Mouse (Mus musculus): ENCODE results near the gene Rab14. TPM values are rescaled to one million over a fixed set of nuclear protein-coding genes. Genes with fewer than 3 reads are reported as not detected.

Rab14 gene
- polyA plus RNA-seq (2012; fragmentation: generic; extraction: Trizol), result 102 TPM

DNA sequence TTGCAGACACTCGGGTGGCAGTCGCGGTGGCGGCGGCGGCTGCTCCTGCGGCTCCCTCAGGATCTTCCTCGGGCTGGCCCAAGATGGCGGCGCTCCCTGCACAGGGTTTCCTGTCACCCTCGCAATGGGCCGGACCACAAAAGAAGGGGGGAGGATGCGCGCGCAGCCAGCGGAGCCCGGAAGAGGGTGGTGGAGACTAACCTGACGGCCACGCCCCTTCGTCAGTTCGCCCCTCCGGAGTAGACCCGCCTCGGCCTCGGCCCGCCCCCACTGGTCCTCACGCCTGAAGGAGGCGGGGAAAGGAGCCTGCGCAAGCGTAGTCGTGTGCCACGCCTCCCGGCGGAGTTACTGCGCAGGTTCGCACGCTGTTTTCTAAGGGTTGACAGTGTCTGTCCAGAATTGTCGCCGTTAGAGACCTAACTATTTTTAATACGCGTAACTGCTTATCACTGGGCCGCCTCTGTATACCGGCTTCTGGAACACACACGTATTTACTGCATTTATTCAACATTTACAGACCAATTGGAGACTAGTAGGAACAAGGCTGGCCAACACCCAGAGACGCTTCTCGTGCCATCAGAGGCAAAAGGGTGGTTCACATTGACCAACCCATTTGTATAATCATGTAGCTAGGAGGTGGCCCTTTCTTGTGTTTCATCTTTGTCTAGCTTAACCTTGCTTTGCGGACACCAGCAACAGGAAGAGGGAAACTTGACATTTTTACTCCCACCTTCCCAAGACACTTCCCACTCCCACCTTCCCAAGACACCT, at the start of gene Rab14:
Gene Rab14, minus strand, starts transcription at position 223 of the 771 bp plus-strand sequence.
- Histone ChIP-seq H3K4me3 (peak within 1 kb of the TSS; percentile 45), H3K27me3 (ENCODE audit: control insufficient read depth, insufficient read depth, insufficient read length) (no peaks in the 10 kb centered on the region), H3ac (ENCODE audit: control insufficient read depth, insufficient read length) (peak within 1 kb of the TSS; percentile 89), H3K4me2 (ENCODE audit: low read depth) (peak within 1 kb of the TSS; percentile 98), H3K36me3 (ENCODE audit: control insufficient read depth, insufficient read depth) (no peaks in the 10 kb centered on the region), H3K79me2 (ENCODE audit: control insufficient read depth, insufficient read depth) (peaks cover 45% of the 10 kb centered on the region)
- TF ChIP-seq POLR2A (IDR thresholded peaks at IDR 0.05; ENCODE audit: insufficient read length, low read depth) (peak; percentile 66), MYOG (IDR thresholded peaks at IDR 0.05; ENCODE audit: control insufficient read depth in 1 of 3, insufficient read depth in 1 of 3, insufficient read length in 2 of 3, low read depth in 2 of 3) (no peak), TCF3 (IDR thresholded peaks at IDR 0.05; ENCODE audit: insufficient read length, low read depth) (no peak), POLR2AphosphoS2 (IDR thresholded peaks at IDR 0.05; ENCODE audit: insufficient read length, low read depth) (peak; percentile 78), E2F4 (IDR thresholded peaks at IDR 0.05; ENCODE audit: insufficient read depth) (peak; percentile 1), TCF12 (IDR thresholded peaks at IDR 0.05; ENCODE audit: insufficient read depth, poor library complexity, severe bottlenecking) (no peak), SRF (IDR thresholded peaks at IDR 0.05; ENCODE audit: control insufficient read depth, insufficient read length, low read depth) (peak; percentile 58)

GRCm38 (mm10) chr2:35247763-35248162, 46.8 kb upstream of the Rab14 start:
- TF ChIP-seq TCF12 (IDR thresholded peaks at IDR 0.05; ENCODE audit: insufficient read depth, poor library complexity, severe bottlenecking) (no peak), TCF3 (IDR thresholded peaks at IDR 0.05; ENCODE audit: insufficient read length, low read depth) (no peak), REST (IDR thresholded peaks at IDR 0.05; ENCODE audit: insufficient read depth, insufficient read length) (no peak), E2F4 (IDR thresholded peaks at IDR 0.05; ENCODE audit: insufficient read depth) (no peak), POLR2AphosphoS2 (IDR thresholded peaks at IDR 0.05; ENCODE audit: insufficient read length, low read depth) (no peak), MYOD1 (IDR thresholded peaks at IDR 0.05; ENCODE audit: control insufficient read depth in 1 of 3, insufficient read length in 2 of 3, low read depth in 2 of 3) (no peak), MYOG (IDR thresholded peaks at IDR 0.05; ENCODE audit: control insufficient read depth in 1 of 3, insufficient read depth in 1 of 3, insufficient read length in 2 of 3, low read depth in 2 of 3) (no peak), SRF (IDR thresholded peaks at IDR 0.05; ENCODE audit: control insufficient read depth, insufficient read length, low read depth) (no peak)
- Histone ChIP-seq H3ac (ENCODE audit: control insufficient read depth, insufficient read length) (no peak overlapping the region), H3K36me3 (ENCODE audit: control insufficient read depth, insufficient read depth) (no peaks in the 10 kb centered on the region), H3K4me3 (no peak overlapping the region), H3K79me2 (ENCODE audit: control insufficient read depth, insufficient read depth) (no peaks in the 10 kb centered on the region), H3K27me3 (ENCODE audit: control insufficient read depth, insufficient read depth, insufficient read length) (no peaks in the 10 kb centered on the region), H3K4me2 (ENCODE audit: low read depth) (peak overlapping the region; percentile 20)

DNA sequence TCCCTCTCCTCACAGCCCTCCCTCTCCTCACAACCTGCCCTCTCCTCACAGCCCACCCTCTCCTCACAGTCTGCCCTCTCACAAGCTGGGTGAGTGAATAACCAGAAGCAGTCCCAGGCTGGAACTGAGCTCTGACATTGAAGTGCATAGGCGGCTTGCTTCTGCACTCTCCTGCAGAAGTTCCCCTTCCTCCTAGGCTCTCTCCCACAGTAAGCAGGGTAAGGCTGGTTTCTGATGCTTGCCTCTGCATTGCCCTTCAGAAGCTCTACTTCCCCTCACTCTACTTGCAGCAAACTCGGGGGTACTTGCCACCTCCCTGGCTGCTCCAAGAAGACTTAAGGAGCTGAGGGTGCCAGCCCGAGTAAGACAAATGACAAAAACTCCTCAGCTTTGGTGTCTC, 43.3 kb upstream of the Rab14 start:
- Histone ChIP-seq H3K79me2 (ENCODE audit: control insufficient read depth, insufficient read depth) (no peaks in the 10 kb centered on the region), H3K27me3 (ENCODE audit: control insufficient read depth, insufficient read depth, insufficient read length) (no peaks in the 10 kb centered on the region), H3ac (ENCODE audit: control insufficient read depth, insufficient read length) (no peak overlapping the region), H3K4me2 (ENCODE audit: low read depth) (no peak overlapping the region), H3K36me3 (ENCODE audit: control insufficient read depth, insufficient read depth) (no peaks in the 10 kb centered on the region), H3K4me3 (no peak overlapping the region)
- TF ChIP-seq MYOG (IDR thresholded peaks at IDR 0.05; ENCODE audit: control insufficient read depth in 1 of 3, insufficient read depth in 1 of 3, insufficient read length in 2 of 3, low read depth in 2 of 3) (no peak), CEBPB (IDR thresholded peaks at IDR 0.05; ENCODE audit: insufficient read depth, poor library complexity, severe bottlenecking) (no peak), TCF12 (IDR thresholded peaks at IDR 0.05; ENCODE audit: insufficient read depth, poor library complexity, severe bottlenecking) (no peak), REST (IDR thresholded peaks at IDR 0.05; ENCODE audit: insufficient read depth, insufficient read length) (no peak), E2F4 (IDR thresholded peaks at IDR 0.05; ENCODE audit: insufficient read depth) (no peak), TCF3 (IDR thresholded peaks at IDR 0.05; ENCODE audit: insufficient read length, low read depth) (no peak), MAX (IDR thresholded peaks at IDR 0.05; ENCODE audit: low read depth) (no peak), SRF (IDR thresholded peaks at IDR 0.05; ENCODE audit: control insufficient read depth, insufficient read length, low read depth) (no peak)

DNA sequence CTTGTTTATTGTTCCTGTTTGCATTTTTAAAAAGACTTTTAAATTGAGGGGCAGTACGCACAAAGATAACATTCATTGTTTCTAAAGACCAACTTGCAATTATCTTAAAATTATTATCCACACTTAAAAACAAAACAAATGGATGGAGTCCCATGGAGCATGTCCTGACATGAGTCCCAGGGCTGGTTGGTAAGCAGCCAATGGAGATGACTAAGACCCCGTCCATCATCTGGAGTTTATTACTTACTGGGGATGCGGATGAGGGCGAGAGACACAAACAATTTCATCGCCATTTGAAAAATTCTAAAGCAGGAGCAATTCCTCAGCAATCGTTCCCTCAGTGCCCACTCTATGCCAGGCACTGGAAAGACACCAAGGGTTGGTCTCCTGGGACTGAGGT, 34.1 kb upstream of the Rab14 start:
- H3K27me3 ChIP-seq (ENCODE audit: control insufficient read depth, insufficient read depth, insufficient read length), result no peaks in the 10 kb centered on the region
- no peak overlapping the region for H3ac ChIP-seq (ENCODE audit: control insufficient read depth, insufficient read length)
- no peaks in the 10 kb centered on the region for H3K79me2 ChIP-seq (ENCODE audit: control insufficient read depth, insufficient read depth)
- H3K4me2 ChIP-seq (ENCODE audit: low read depth), result no peak overlapping the region
- H3K36me3 ChIP-seq (ENCODE audit: control insufficient read depth, insufficient read depth), result no peaks in the 10 kb centered on the region
- no peak overlapping the region for H3K4me3 ChIP-seq
- TF ChIP-seq POLR2AphosphoS2 (IDR thresholded peaks at IDR 0.05; ENCODE audit: insufficient read length, low read depth) (no peak), MYOG (IDR thresholded peaks at IDR 0.05; ENCODE audit: control insufficient read depth in 1 of 3, insufficient read depth in 1 of 3, insufficient read length in 2 of 3, low read depth in 2 of 3) (no peak), E2F4 (IDR thresholded peaks at IDR 0.05; ENCODE audit: insufficient read depth) (no peak), CEBPB (IDR thresholded peaks at IDR 0.05; ENCODE audit: insufficient read depth, poor library complexity, severe bottlenecking) (0 out of 2 replicates have a peak, but pooled peaks have one; percentile 6), SRF (IDR thresholded peaks at IDR 0.05; ENCODE audit: control insufficient read depth, insufficient read length, low read depth) (no peak), USF1 (IDR thresholded peaks at IDR 0.05; ENCODE audit: low read depth) (no peak), TCF3 (IDR thresholded peaks at IDR 0.05; ENCODE audit: insufficient read length, low read depth) (no peak)

- no peaks in the 10 kb centered on the region for H3K36me3 ChIP-seq (ENCODE audit: control insufficient read depth, insufficient read depth)
- H3K4me3 ChIP-seq, result no peak overlapping the region
- no peaks in the 10 kb centered on the region for H3K27me3 ChIP-seq (ENCODE audit: control insufficient read depth, insufficient read depth, insufficient read length)
- H3K79me2 ChIP-seq (ENCODE audit: control insufficient read depth, insufficient read depth), result no peaks in the 10 kb centered on the region
- H3K4me2 ChIP-seq (ENCODE audit: low read depth), result no peak overlapping the region
- no peak for TF ChIP-seq POLR2A (IDR thresholded peaks at IDR 0.05; ENCODE audit: insufficient read length, low read depth)
- TF ChIP-seq E2F4 (IDR thresholded peaks at IDR 0.05; ENCODE audit: insufficient read depth), result no peak
- TF ChIP-seq MYOD1 (IDR thresholded peaks at IDR 0.05; ENCODE audit: control insufficient read depth in 1 of 3, insufficient read length in 2 of 3, low read depth in 2 of 3), result peak in 1 of 3 experiments; percentile 47
- no peak for TF ChIP-seq REST (IDR thresholded peaks at IDR 0.05; ENCODE audit: insufficient read depth, insufficient read length)
- no peak overlapping the region for H3ac ChIP-seq (ENCODE audit: control insufficient read depth, insufficient read length)
Measured at GRCm38 (mm10) chr2:35233898-35234297, 33.0 kb upstream of the Rab14 start.
